Mouse (Mus musculus) adrenal gland, adult 18-20 months (tissue): ENCODE results near the gene Gm13278. TPM values are rescaled to one million over a fixed set of nuclear protein-coding genes. Genes with fewer than 3 reads are reported as not detected.
A peak's percentile ranks its signal among the peaks of the same experiment; 100 is the strongest.
"Not testable (repeated sequence)": the region's sequence is repeated elsewhere in the genome, so short reads cannot be mapped to it uniquely, and the experiment has no call there.

Experiments
- DNase-seq, 2 experiments: peaks; one replicate each; pipeline ENCODE4 v3.0.0; 2021 to 2022; ENCODE audit warnings: low spot score in 2 of 2
- long read RNA-seq, 2 experiments: library from polyadenylated mRNA; stranded (forward); transcript quantifications; one replicate each; pipeline ENCODE4 v2.0.0; 2021
- total RNA-seq, 2 experiments: library from RNA; stranded (reverse); gene quantifications; 1 replicate in 1 of 2; 2 replicates in 1 of 2; pipeline ENCODE4 v1.2.3; 2021

Gene Gm13278
- total RNA-seq, result not detected
- long read RNA-seq, experiment 1, result 0 reads
- long read RNA-seq, experiment 2, result 0 reads

DNA sequence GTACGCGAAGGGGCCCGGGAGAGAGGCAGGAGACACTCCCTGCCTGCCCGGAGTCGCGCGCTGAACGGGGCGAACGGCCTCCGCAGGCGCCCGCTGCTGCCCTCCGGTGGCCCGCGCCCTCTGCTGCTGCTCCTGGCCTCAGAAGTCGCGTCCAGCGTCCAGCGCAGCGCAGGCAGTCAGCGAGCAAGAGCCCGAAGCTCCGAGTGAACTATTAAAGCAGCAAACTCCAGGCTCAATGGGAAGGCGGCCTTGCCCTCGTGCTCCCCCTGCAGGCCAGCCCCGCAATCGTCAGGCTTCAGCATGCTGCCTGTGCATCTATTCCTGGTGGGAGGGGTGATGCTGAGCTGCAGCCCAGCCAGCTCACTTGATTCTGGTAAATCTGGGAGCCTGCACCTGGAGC is at the start of gene Gm13278:
Gene Gm13278 (plus strand): TSS at position 301 of the 400 bp plus-strand sequence.
- DNase-seq, result not testable (repeated sequence)

DNA sequence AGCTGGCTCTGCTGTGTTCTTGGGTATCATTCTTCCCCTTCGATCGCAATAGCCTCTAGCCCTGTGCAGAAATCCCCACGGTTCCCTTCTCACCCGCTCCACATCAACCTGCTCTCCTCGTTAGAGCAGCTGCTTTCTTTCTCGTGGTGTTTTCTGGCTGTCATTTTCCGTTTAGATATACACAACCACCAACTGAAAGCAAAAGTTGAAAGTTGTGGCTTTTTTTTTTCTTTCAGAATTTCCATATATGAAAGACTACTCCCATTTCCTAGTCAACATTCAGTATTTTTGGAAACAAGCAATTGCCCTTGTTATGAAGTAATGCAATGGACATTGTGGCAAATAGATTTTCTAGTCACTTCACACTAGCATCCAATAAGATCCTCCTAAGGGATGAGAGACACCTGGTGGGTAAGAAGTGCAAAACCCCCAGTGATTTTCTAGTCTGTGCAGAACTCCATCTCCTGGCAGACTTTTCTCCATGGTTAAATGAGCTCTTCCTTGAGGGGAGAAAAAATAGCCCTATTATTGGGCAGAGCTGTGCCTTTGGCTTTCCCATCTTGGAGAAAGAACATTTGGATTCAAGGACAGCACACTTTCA is 48.5 kb upstream of the Gm13278 start:
- no peak for DNase-seq

DNA sequence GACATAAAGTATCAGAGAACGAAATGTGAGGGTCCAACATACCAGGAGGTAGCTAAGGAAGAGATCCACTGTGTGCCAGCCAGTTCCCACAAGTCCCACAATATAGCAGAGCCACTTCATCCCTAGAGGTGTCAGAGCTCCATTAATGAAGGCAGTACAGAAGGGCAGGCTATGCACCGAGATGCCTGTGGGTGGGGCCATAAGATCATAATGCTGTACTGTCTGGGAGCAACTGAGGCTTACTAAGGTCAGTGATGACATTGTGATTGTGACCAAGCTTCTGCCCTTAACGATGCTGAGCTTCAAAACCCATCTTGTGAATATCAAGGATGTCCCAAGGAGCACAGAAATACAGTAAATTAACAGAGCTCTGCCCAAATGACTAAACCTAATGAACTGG is 47.1 kb upstream of the Gm13278 start:
- DNase-seq, result no peak

DNA sequence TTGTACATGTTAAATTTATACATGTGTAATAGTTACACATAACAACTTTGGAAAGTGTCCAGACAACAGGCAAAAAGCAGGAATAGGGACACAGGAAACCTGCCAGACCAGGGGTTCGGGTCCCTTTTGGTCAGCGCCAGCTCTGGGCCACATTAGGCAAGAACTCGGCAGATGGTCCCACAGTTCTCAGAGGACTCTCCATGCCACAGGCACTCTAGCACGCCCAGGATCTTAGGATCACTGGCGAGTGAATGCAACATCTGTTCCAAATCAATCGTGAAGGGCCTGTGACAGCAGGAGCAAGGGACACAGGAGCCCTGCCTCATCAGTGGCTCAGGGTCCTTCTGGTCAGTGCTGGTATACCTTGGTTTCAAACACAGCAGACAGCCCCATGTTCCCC is 41.4 kb upstream of the Gm13278 start:
- DNase-seq, result no peak

DNA sequence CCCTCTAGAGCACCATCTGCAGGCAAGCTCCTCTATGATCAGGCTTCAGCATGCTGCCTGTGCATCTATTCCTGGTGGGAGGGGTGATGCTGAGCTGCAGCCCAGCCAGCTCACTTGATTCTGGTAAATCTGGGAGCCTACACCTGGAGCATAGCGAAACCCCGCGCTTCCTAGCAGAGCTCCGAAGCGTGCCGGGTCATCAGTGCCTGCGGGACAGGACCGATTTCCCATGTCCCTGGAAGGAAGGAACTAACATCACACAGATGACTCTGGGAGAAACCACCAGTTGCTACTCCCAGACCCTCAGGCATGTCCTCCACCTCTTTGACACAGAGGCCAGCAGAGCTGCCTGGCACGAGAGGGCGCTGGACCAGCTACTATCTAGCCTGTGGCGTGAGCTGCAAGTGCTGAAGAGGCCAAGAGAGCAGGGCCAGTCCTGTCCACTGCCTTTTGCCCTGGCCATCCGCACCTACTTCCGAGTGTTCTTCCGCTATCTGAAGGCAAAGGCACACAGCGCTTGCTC is 36.5 kb upstream of the Gm13278 start, which contains the start of gene Gm13271:
Gene Gm13271 (plus strand): TSS at position 51 of the 523 bp plus-strand sequence.
- peak; percentile 70 to 75 for DNase-seq

DNA sequence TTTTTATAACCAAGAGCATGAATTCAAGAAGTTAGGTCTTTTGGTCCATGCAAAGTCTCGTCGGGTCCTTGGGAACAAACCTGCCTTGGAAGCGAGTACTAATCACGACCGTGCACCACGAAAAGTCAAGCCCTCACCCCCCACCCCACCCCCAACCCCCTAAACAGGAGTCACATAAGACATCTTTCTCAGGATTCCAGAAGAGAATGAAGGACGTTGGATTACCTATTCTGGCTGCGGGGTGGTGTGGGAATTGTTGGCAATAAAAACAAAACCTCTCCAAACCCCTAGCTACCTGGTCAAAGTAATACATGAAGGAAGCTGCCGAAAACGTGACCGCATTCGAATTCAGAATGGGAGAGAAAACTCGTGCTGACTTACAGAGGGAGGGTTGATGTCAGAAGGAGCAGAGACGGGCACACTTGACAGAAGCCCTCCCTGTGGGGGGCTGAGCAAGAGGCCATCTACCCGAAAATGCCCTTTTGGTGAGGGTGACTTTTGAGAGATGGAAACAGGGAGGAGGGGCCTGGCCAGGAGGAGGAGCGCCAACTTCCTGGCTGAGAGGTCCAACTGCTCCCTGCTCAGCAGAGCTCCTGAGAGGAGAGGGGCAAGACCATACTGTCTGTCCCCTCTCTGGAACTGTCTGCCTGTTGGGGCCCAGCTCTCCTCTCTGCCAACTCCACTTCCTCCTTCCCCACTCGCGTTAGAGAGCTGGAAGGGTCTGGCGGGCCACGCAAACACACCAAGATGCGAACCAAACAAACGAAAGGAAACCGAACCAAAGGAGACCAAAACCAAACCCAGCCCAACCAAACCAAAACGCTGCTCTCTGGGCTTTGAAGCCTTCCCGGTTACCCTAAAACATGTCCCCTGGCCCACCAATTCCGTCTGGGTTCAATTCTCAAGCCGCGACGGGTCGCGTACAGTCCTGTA is 34.5 kb upstream of the Gm13278 start:
- DNase-seq, result peak; percentile 8 to 21

DNA sequence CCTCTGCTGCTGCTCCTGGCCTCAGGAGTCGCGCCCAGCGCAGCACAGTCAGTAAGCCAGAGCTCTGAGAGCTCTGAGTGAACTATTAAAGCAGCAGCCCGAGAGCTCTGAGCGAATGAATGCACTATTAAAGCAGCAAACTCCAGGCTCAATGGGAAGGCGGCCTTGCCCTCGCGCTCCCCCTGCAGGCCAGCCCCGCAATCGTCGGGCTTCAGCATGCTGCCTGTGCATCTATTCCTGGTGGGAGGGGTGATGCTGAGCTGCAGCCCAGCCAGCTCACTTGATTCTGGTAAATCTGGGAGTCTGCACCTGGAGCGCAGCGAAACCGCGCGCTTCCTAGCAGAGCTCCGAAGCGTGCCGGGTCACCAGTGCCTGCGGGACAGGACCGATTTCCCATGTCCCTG is 33.7 kb upstream of the Gm13278 start:
- peak; percentile 86 to 90 for DNase-seq

DNA sequence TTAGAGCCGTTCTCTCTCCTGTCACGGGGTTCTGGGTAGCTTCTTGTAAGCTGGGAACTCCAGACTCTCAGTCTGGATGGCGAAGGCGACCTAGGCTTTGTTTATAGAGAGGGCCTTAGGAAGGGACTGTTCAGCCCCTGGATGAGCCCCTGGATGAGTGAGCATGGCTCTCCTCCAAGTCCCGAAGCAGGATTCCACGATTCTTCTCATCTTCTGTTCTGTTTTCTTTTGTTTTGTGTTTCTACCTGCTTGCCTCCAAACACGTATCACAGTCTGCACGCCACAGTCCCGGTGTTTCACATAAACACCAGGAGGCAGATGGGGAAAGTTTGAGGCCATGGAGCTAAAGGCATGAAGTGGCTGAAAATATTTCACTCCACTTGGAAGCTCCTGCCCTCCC is 32.6 kb upstream of the Gm13278 start:
- not testable (repeated sequence) for DNase-seq

DNA sequence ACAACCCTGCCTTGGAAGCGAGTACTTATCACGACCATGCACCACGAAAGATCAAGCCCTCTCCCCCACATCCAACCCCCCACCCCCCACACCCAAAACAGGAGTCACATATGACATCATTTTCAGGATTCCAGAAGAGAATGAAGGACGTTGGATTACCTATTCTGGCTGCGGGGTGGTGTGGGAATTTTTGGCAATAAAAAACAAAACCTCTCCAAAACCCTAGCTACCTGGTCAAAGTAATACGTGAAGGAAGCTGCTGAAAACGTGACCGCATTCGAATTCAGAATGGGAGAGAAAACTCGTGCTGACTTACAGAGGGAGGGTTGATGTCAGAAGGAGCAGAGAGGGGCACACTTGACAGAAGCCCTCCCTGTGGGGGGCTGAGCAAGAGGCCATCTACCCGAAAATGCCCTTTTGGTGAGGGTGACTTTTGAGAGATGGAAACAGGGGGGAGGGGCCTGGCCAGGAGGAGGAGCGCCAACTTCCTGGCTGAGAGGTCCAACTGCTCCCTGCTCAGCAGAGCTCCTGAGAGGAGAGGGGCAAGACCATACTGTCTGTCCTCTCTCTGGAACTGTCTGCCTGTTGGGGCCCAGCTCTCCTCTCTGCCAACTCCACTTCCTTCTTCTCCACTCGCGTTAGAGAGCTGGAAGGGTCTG is 31.6 kb upstream of the Gm13278 start, which contains the start of gene Gm13283:
Gene Gm13283 (plus strand): TSS at position 510 of the 659 bp plus-strand sequence.
- DNase-seq, result peak in 1 of 2 experiments; percentile 16

DNA sequence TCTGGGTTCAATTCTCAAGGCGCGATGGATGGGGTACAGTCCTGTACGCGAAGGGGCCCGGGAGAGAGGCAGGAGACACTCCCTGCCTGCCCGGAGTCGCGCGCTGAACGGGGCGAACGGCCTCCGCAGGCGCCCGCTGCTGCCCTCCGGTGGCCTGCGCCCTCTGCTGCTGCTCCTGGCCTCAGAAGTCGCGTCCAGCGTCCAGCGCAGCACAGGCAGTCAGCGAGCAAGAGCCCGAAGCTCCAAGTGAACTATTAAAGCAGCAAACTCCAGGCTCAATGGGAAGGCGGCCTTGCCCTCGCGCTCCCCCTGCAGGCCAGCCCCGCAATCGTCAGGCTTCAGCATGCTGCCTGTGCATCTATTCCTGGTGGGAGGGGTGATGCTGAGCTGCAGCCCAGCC is 30.9 kb upstream of the Gm13278 start:
- DNase-seq, result peak; percentile 57 to 67

DNA sequence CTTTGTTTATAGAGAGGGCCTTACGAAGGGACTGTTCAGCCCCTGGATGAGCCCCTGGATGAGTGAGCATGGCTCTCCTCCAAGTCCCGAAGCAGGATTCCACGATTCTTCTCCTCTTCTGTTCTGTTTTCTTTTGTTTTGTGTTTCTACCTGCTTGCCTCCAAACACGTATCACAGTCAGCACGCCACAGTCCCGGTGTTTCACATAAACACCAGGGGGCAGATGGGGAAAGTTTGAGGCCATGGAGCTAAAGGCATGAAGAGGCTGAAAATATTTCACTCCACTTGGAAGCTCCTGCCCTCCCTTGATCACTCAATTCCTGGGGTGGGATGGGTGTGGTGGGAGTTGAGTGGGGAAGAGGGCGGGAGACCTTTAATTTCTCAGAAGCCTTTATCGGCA is 29.6 kb upstream of the Gm13278 start:
- peak; percentile 65 to 71 for DNase-seq

DNA sequence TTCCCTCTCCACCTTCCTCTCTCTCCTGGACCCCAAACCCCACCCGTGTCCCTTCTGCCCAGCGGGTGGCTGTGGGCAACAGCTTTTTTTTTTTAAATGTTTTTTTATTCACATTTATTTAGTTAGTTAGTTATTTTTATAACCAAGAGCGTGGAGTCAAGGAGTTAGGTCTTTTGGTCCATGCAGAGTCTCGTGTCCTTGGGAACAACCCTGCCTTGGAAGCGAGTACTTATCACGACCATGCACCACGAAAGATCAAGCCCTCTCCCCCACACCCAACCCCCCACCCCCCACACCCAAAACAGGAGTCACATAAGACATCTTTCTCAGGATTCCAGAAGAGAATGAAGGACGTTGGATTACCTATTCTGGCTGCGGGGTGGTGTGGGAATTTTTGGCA is 29.0 kb upstream of the Gm13278 start:
- peak in 1 of 2 experiments; percentile 15 for DNase-seq

DNA sequence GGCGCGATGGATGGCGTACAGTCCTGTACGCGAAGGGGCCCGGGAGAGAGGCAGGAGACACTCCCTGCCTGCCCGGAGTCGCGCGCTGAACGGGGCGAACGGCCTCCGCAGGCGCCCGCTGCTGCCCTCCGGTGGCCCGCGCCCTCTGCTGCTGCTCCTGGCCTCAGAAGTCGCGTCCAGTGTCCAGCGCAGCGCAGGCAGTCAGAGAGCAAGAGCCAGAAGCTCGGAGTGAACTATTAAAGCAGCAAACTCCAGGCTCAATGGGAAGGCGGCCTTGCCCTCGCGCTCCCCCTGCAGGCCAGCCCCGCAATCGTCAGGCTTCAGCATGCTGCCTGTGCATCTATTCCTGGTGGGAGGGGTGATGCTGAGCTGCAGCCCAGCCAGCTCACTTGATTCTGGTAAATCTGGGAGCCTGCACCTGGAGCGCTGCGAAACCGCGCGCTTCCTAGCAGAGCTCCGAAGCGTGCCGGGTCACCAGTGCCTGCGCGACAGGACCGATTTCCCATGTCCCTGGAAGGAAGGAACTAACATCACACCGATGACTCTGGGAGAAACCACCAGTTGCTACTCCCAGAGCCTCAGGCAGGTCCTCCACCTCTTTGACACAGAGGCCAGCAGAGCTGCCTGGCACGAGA is 27.8 kb upstream of the Gm13278 start:
- peak; percentile 37 for DNase-seq

DNA sequence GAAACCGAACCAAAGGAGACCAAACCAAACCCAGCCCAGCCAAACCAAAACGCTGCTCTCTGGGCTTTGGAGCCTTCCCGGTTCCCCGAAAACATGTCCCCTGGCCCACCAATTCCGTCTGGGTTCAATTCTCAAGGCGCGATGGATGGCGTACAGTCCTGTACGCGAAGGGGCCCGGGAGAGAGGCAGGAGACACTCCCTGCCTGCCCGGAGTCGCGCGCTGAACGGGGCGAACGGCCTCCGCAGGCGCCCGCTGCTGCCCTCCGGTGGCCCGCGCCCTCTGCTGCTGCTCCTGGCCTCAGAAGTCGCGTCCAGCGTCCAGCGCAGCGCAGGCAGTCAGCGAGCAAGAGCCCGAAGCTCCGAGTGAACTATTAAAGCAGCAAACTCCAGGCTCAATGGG is 17.8 kb upstream of the Gm13278 start, which contains the start of gene Gm13290:
Gene Gm13290 (plus strand): TSS at position 301 of the 400 bp plus-strand sequence.
- not testable (repeated sequence) for DNase-seq

DNA sequence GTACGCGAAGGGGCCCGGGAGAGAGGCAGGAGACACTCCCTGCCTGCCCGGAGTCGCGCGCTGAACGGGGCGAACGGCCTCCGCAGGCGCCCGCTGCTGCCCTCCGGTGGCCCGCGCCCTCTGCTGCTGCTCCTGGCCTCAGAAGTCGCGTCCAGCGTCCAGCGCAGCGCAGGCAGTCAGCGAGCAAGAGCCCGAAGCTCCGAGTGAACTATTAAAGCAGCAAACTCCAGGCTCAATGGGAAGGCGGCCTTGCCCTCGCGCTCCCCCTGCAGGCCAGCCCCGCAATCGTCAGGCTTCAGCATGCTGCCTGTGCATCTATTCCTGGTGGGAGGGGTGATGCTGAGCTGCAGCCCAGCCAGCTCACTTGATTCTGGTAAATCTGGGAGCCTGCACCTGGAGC is 14.7 kb upstream of the Gm13278 start, which contains the start of gene Gm13289:
Gene Gm13289 (plus strand): TSS at position 301 of the 400 bp plus-strand sequence.
- DNase-seq, result not testable (repeated sequence)

DNA sequence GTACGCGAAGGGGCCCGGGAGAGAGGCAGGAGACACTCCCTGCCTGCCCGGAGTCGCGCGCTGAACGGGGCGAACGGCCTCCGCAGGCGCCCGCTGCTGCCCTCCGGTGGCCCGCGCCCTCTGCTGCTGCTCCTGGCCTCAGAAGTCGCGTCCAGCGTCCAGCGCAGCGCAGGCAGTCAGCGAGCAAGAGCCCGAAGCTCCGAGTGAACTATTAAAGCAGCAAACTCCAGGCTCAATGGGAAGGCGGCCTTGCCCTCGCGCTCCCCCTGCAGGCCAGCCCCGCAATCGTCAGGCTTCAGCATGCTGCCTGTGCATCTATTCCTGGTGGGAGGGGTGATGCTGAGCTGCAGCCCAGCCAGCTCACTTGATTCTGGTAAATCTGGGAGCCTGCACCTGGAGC is 11.8 kb upstream of the Gm13278 start, which contains the start of gene Gm13272:
Gene Gm13272 (plus strand): TSS at position 301 of the 400 bp plus-strand sequence.
- DNase-seq, result not testable (repeated sequence)

DNA sequence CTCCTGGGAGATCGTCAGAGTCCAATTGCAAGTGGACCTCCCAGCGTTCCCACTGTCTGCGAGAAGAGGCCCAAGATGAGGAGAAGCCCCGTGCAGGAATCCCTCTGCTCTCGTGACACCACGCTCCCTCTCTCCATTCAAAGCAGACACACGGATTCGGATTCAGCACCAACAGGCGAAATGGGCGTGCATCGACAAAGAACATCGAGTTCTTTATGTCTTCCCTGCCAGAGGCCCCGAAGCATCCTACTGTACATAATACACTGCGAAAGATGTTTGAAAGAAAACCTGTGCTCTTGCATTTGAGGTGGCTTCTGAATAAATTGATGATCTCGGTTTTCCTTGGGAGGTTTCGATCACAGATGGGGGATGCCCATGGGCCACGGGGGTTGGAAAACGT is 11.0 kb upstream of the Gm13278 start:
- not testable (repeated sequence) for DNase-seq

DNA sequence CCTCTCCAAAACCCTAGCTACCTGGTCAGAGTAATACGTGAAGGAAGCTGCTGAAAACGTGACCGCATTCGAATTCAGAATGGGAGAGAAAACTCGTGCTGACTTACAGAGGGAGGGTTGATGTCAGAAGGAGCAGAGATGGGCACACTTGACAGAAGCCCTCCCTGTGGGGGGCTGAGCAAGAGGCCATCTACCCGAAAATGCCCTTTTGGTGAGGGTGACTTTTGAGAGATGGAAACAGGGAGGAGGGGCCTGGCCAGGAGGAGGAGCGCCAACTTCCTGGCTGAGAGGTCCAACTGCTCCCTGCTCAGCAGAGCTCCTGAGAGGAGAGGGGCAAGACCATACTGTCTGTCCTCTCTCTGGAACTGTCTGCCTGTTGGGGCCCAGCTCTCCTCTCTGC is 9.5 kb upstream of the Gm13278 start, which contains the start of gene Ifnz:
Gene Ifnz (plus strand): TSS at position 301 of the 400 bp plus-strand sequence.
- not testable (repeated sequence) for DNase-seq

DNA sequence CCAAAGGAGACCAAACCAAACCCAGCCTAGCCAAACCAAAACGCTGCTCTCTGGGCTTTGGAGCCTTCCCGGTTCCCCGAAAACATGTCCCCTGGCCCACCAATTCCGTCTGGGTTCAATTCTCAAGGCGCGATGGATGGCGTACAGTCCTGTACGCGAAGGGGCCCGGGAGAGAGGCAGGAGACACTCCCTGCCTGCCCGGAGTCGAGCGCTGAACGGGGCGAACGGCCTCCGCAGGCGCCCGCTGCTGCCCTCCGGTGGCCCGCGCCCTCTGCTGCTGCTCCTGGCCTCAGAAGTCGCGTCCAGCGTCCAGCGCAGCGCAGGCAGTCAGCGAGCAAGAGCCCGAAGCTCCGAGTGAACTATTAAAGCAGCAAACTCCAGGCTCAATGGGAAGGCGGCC is 9.0 kb upstream of the Gm13278 start:
- peak in 1 of 2 experiments; percentile 24 for DNase-seq

DNA sequence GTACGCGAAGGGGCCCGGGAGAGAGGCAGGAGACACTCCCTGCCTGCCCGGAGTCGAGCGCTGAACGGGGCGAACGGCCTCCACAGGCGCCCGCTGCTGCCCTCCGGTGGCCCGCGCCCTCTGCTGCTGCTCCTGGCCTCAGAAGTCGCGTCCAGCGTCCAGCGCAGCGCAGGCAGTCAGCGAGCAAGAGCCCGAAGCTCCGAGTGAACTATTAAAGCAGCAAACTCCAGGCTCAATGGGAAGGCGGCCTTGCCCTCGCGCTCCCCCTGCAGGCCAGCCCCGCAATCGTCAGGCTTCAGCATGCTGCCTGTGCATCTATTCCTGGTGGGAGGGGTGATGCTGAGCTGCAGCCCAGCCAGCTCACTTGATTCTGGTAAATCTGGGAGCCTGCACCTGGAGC is 5.9 kb upstream of the Gm13278 start, which contains the start of gene Gm13276:
Gene Gm13276 (plus strand): TSS at position 301 of the 400 bp plus-strand sequence.
- DNase-seq, result not testable (repeated sequence)
